In the genomic region with DNA sequence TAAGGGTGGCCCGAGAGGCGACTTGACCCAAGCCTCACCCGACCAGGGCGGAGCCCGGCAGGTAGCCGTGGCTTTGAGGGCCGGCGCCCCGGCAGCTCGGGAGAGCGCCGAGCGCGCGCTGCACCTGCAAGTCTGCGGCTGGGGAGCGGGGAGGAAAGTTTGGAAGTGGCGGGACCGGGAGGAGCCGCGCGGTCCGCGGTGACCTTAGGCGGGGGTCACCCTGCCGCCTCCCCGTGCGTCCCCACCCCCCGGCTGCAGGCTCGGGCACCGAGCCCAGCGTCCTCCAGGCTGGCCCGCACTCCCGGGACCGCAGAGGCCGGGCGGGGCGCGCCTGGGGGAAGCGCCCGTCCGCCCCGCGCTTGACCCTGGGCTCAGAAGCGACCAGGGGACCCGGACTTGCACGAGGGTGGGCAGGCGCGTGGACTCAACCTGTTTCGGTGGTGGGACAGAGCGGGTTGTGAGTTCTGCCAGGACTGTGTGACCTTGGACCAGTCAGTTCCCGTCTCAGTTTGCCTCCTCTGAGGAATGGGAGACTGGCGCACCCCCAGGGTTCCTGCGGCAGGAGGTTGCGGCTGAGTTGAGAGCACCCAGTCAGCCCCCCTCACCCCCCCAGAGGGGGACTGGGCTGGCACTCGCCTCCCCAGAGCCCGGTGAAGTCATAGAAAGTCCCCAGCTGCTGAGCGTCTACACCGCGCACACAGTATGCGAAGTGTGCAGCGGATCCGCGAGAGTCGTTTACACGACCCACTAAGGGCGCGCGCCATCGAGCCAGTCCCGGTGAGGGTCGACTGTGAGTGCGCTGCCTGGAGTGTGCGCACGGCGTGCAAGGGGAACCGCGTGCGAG, we compare ENCODE assay signal across 9 mouse cellular contexts. TPM values are rescaled to one million over a fixed set of nuclear protein-coding genes. Genes with fewer than 3 reads are reported as not detected.
DNase-seq lines count a peak whose midpoint lies in the region; ATAC-seq and TF ChIP-seq lines count a peak whose summit lies in the region.
"Had no signal": no experiment of that assay in that cellular context is flagged by ENCODE, and none has a peak within 500 bp of the region (broad histone marks: within the 10 kb centered on the region; RNA-seq: fewer than 3 reads in every experiment).

No protein-coding gene starts in this region.

- H3K9ac ChIP-seq in heart, adult 2 months (ENCODE audit: low read depth, low read length): peak overlapping the region; percentile 70
- H3K9ac ChIP-seq in kidney, embryonic 14.5 days (ENCODE audit: low read depth, low read length): peak overlapping the region; percentile 53
- peak overlapping the region; percentile 68 for H3K9ac ChIP-seq in midbrain, embryonic 13.5 days (replicated peaks)

- no peaks in the 10 kb centered on the region for H3K9me3 ChIP-seq in kidney, embryonic 14.5 days (ENCODE audit: control insufficient read depth, low read length)
- no peaks in the 10 kb centered on the region for H3K9me3 ChIP-seq in midbrain, embryonic 13.5 days

- DNase-seq in cerebellum, adult 2 months: peak; percentile 63 to 78
- DNase-seq in ZHBTc4 (ENCODE audit: low read depth, low spot score): peak; percentile 65
- DNase-seq in heart, adult 2 months: peak; percentile 66 to 71
- no peak for DNase-seq in left cerebral cortex, postnatal 25 days (ENCODE audit: low spot score in 2 of 2)
- DNase-seq in spleen, adult 12 weeks (ENCODE audit: low spot score): no peak

- TF ChIP-seq CTCF in cerebellum, adult 2 months (IDR thresholded peaks at IDR 0.05; ENCODE audit: borderline replicate concordance, insufficient read depth, low read depth, low read length): no peak
- TF ChIP-seq CTCF in heart, adult 2 months (IDR thresholded peaks at IDR 0.05): no peak

- H3K27me3 ChIP-seq in cerebellum, adult 2 months (ENCODE audit: control insufficient read depth, insufficient read depth, low read length): no peaks in the 10 kb centered on the region
- H3K27me3 ChIP-seq in heart, adult 2 months (ENCODE audit: control insufficient read depth, insufficient read depth, low read length): peaks cover 12% of the 10 kb centered on the region
- peaks cover 47% of the 10 kb centered on the region for H3K27me3 ChIP-seq in kidney, embryonic 14.5 days (ENCODE audit: control insufficient read depth, insufficient read depth, low read length)
- peaks cover 60% of the 10 kb centered on the region for H3K27me3 ChIP-seq in midbrain, embryonic 13.5 days

- peaks cover 27% of the 10 kb centered on the region for H3K4me1 ChIP-seq in cerebellum, adult 2 months (ENCODE audit: control insufficient read depth, insufficient read depth, low read length)
- H3K4me1 ChIP-seq in heart, adult 2 months (ENCODE audit: control insufficient read depth, insufficient read depth, low read length): peaks cover 4% of the 10 kb centered on the region
- H3K4me1 ChIP-seq in kidney, embryonic 14.5 days (ENCODE audit: control insufficient read depth, insufficient read depth, low read length): peaks cover 19% of the 10 kb centered on the region; the same call in 1 of the 2 replicates
- H3K4me1 ChIP-seq in midbrain, embryonic 13.5 days (replicated peaks): peaks cover 48% of the 10 kb centered on the region

- no peak for ATAC-seq in cerebellum, adult (ENCODE audit: insufficient number of reproducible peaks, low FRiP score, low TSS enrichment)
- ATAC-seq in kidney, embryonic 14.5 days (ENCODE audit: low FRiP score, low TSS enrichment): no peak; the same call in 1 of the 2 replicates
- peak; percentile 15 for ATAC-seq in midbrain, embryonic 13.5 days

- no peaks in the 10 kb centered on the region for H3K79me2 ChIP-seq in heart, adult 2 months (replicated peaks; ENCODE audit: control insufficient read depth, insufficient read depth, low read length)

- peak overlapping the region; percentile 80 for H3K27ac ChIP-seq in cerebellum, adult 2 months (ENCODE audit: insufficient read depth, low read length)
- H3K27ac ChIP-seq in heart, adult 2 months: peak overlapping the region; percentile 76
- no peak overlapping the region for H3K27ac ChIP-seq in kidney, embryonic 14.5 days (ENCODE audit: low read depth, low read length)
- no peak overlapping the region for H3K27ac ChIP-seq in midbrain, embryonic 13.5 days

- TF ChIP-seq EP300 in heart, adult 2 months (IDR thresholded peaks at IDR 0.05; ENCODE audit: insufficient read depth, low read depth, low read length): no peak

- H3K4me3 ChIP-seq in cerebellum, adult 2 months (replicated peaks; ENCODE audit: insufficient read depth, low read depth, low read length): peak overlapping the region; percentile 63
- peak overlapping the region; percentile 60 for H3K4me3 ChIP-seq in heart, adult 2 months
- H3K4me3 ChIP-seq in kidney, embryonic 14.5 days (ENCODE audit: low read length): peak overlapping the region; percentile 62
- peak overlapping the region; percentile 66 for H3K4me3 ChIP-seq in midbrain, embryonic 13.5 days (replicated peaks)

- no peak for TF ChIP-seq POLR2A in cerebellum, adult 2 months (IDR thresholded peaks at IDR 0.05; ENCODE audit: borderline replicate concordance, insufficient read depth, low read length)
- no peak for TF ChIP-seq POLR2A in heart, adult 2 months (IDR thresholded peaks at IDR 0.05; ENCODE audit: insufficient read depth, low read depth, low read length)

- intact Hi-C loops in heart, adult 2 months (cut with DNase I): loop anchor here (5.0 kb wide), 1 partner anchor 39 kb away; no protein-coding TSS in a partner anchor
- intact Hi-C loops in left cerebral cortex, postnatal 25 days (cut with DNase I): loop anchor here (1.0 to 5.0 kb wide), 2 partner anchors 9 to 39 kb away; no protein-coding TSS in a partner anchor

- H3K4me2 ChIP-seq in kidney, embryonic 14.5 days (replicated peaks; ENCODE audit: low read depth, low read length): peak overlapping the region; percentile 97
- H3K4me2 ChIP-seq in midbrain, embryonic 13.5 days (replicated peaks): peak overlapping the region; percentile 99

- no peaks in the 10 kb centered on the region for H3K36me3 ChIP-seq in heart, adult 2 months (ENCODE audit: control insufficient read depth, insufficient read depth, low read length)
- no peaks in the 10 kb centered on the region for H3K36me3 ChIP-seq in kidney, embryonic 14.5 days (ENCODE audit: control insufficient read depth, insufficient read depth, low read length)
- H3K36me3 ChIP-seq in midbrain, embryonic 13.5 days: no peaks in the 10 kb centered on the region

- WGBS in cerebellum, adult 2 months: under 1% methylated on average over 79 of the region's 79 CpGs
- 1% methylated on average over 79 of the region's 79 CpGs for WGBS in heart, adult 2 months
- WGBS in kidney, embryonic 14.5 days: 2% methylated on average over 65 of the region's 79 CpGs
- WGBS in midbrain, embryonic 13.5 days: 1% methylated on average over 77 of the region's 79 CpGs

RNA-seq across cellular contexts. Expression of gene Tesc, which starts 0.9 kb away (rescaled TPM):
- 95.4 and 102 TPM in 2 replicates for polyA plus RNA-seq in cerebellum, adult 2 months (2012; rRNA removed)
- total RNA-seq in heart, adult 2 months (2021): 100 to 1,000 TPM; 200 to 231 TPM
- polyA plus RNA-seq in heart, adult 2 months (2012; rRNA removed): 125 and 164 TPM in 2 replicates
- 10.1 and 12.3 TPM in 2 replicates for polyA plus RNA-seq in kidney, embryonic 14.5 days (2014; fragmentation: Nextera tagmentation; extraction: Ambion mirVana)
- polyA plus RNA-seq in midbrain, embryonic 13.5 days (2015; fragmentation: Nextera tagmentation; extraction: Ambion mirVana): 2.9 TPM in 2 replicates
- total RNA-seq in left cerebral cortex, postnatal 25 days (2021): 10 to 100 TPM; 90.0 to 94.0 TPM
- total RNA-seq: hematopoietic stem cell, adult 5-6 weeks had no signal

RNA-seq across cellular contexts. Expression of gene Fbxo21, which starts 51.9 kb away (rescaled TPM):
- 114 and 124 TPM in 2 replicates for polyA plus RNA-seq in cerebellum, adult 2 months (2012; rRNA removed)
- total RNA-seq in heart, adult 2 months (2021): 10 to 100 TPM; 34.1 to 37.8 TPM
- 33.6 and 38.5 TPM in 2 replicates for polyA plus RNA-seq in heart, adult 2 months (2012; rRNA removed)
- polyA plus RNA-seq in kidney, embryonic 14.5 days (2014; fragmentation: Nextera tagmentation; extraction: Ambion mirVana): 38.4 and 82.9 TPM in 2 replicates
- 152 and 154 TPM in 2 replicates for polyA plus RNA-seq in midbrain, embryonic 13.5 days (2015; fragmentation: Nextera tagmentation; extraction: Ambion mirVana)
- total RNA-seq in left cerebral cortex, postnatal 25 days (2021): 100 to 1,000 TPM; 105 to 110 TPM

Comparison
In these comparisons a context has a peak if more than half of its experiments do, and no peak if none do; other contexts are left out.
1. DNase-seq: peak in cerebellum, adult 2 months (2 of 2), ZHBTc4 (single experiment) and heart, adult 2 months (2 of 2); none in left cerebral cortex, postnatal 25 days (0 of 2) and spleen, adult 12 weeks (single experiment).
2. H3K27ac ChIP-seq: peak in cerebellum, adult 2 months (single experiment) and heart, adult 2 months (single experiment); none in kidney, embryonic 14.5 days (single experiment) and midbrain, embryonic 13.5 days (single experiment).
3. Peak in every context shown above with its lines, with median percentiles within 50 percentile points of each other: H3K4me3 ChIP-seq and H3K9ac ChIP-seq.